Mouse (Mus musculus) gastrocnemius, adult 8-10 months (tissue): Measurements from ENCODE around the gene Vldlr. TPM values are rescaled to one million over a fixed set of nuclear protein-coding genes. Genes with fewer than 3 reads are reported as not detected.

Experiments
- DNase-seq, 2 experiments: peaks; one replicate each; pipeline ENCODE4 v3.0.0; 2022; ENCODE audit warnings: low spot score in 2 of 2
- total RNA-seq, 4 experiments: library from RNA; stranded (reverse); gene quantifications; 2 replicates each; pipeline ENCODE4 v1.2.4; 2022

Gene Vldlr
- 100 to 1,000 TPM in 2 of 4 experiments, 10 to 100 TPM in 2; 67.6 to 124 (median 99.7) TPM for total RNA-seq

DNA sequence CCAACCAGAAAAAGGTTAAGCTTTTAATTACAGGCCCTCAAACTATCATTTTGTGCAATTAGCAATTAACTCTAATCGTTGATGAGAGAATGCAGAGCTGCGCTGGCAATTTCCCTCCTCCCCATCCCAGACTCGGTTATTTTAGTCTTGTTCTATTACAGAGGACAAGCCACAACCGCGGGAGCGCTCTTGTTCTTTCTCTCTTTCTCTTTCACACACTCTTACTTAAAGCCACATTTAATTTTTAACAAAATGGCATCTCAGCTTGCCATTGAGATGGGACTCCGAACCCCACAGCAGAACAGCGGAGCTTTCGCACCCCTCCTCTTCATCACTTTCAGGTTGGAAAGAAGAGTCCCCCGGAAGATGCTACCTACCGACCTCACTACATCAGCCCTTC lies at the start of gene Vldlr:
Gene Vldlr, plus strand, starts transcription at position 167 of the 400 bp plus-strand sequence.
- no peak for DNase-seq

DNA sequence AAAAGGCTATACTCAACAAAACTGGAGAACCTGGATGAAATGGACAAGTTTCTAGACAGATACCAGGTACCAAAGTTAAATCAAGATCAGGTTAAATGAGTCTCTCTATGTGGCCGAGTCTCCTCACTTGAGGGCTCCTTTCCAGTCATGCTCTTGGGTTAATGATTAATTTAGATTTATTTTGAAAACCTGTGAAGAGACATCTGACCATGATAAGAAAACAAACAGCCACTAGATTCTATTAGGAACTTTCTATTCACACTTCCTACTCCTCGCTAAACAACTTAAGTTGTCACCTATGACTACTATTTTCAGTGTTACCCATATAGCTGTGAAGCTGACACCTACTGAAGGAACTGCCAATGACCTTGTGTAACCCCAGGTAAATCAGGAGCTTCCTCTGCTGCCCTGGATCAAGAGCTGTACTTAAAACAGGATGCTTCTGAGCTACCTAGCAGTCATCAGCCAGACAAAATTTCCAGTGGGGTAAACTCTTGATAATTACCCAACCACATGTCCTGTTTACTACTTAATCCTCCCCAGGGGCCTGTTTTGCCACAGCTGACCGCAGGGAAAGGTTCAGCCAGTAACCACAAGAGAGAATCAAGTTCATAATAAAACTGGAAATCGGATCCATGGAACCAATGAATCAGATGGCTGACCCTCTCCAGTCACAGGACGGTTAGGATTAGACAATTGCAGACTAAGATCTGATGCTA lies 48.5 kb upstream of the Vldlr start:
- peak; percentile 14 to 42 for DNase-seq

DNA sequence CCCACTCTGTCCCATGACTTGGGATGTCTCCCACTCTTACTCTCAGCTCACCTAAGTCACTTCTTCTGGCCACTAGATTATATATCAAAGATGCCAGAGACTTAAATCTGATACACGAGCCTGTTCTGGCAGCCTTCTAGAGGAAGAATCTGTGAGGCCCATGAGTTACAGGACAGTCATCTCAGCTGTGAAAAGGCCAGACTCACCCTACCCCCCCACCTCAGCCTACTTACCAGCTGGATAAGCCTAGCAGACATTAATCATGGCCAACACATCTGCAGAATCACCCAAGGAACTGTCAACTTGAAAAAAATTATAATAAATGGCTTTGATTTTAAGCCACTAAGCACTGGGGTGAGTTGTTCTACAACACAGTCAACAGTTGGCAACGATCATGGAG lies 42.4 kb upstream of the Vldlr start:
- DNase-seq = peak; percentile 74 to 83

DNA sequence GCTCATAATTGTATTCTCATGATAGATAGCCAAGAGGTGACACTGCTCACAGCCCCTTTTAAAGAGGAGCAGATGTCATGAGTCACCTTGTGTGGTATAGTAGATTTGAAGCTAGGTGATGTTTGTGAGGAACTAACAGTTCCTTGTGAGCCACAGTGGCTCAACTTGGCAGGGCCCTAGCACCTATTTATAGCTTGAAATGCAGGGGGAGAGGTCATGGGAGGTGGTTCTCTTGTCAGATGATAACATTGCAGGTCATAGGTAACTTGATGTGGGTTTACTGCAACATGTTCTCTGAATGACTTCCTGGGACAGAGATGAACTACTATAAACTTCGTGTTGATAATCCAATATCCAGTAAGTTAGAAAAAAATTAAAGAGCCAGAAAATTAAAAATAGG lies 40.7 kb upstream of the Vldlr start:
- DNase-seq = peak; percentile 45 to 51

DNA sequence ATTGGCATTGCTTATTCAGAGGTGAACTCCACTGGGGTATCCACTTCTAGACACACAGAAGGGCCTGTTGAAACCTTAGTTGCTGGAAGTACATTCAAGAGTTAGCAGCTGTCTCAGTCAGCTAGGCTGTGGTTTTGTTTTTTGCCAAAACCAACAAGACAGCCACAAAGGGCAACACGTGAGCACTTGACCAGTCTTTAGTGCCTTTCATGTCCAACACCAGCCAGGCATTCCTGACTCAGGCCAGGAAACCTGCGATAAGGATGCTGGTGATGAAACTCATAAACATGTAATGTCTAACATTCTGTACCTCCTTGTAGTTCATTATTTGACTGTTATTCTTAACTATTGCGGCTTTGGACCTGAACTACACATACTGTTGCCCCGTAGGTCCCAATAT lies 39.7 kb upstream of the Vldlr start:
- DNase-seq = no peak

DNA sequence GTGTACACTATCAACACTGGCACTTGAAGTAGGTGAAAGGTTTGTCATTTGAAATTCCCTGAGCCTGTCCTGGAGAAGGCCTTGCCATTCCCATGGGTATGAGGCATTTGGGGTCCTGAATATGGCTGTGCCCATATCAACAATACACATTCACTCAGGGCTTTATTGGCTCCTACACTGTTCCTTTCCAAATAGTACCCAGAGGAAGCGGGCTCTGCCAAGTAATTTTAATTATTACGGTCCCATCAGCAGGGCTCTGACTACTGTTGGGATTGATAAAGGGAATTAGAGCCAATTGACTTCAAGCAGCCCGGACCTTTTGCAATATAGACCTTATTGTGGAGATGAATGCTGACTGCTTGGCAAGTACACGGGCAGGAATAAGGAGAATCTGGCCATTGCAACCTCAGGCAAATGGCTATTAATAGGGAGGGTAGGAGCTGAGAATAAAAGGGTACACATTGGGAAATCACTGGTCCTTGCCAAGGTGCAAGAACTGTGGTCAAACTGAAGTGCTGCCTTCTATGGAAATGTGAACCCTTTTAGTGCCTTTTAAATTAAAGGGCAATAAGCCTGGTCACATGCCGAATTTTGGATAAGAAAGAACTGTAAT lies 38.0 kb upstream of the Vldlr start:
- no peak for DNase-seq

DNA sequence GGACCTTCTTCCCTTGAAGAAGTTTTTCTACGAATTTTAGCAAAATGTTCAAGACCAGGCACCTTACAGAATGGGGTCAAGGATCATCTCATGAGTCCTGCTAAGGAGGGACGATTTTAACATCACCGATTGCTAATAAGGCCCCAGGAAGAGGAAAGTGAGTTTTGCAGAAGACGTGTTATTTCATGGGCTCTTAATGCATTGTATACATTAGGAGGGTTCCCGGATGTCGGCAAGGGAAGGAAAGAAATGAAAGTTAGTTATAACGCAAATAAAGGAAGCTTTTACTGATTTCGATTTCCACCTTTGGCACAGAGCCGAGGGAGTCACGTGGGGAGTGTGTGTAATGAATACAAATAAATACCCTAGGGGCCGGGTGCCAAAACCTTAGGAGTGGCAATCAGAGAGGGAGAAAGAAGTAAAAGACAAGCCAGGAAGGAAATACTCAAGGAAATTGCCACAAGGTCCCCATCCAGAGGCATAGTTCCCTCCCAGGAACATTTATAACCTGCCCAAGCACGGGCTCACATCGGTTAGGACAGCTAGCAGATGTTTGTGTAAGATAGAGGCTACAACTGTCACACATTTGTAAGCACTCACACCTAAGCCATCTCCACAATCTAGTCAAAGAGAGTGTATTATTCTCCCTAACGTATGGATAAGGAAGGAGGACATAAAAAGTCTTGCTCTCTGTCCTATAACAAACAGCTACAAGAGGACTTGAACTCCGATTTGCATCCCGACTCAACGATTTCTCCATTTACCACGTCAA lies 35.7 kb upstream of the Vldlr start:
- no peak for DNase-seq

DNA sequence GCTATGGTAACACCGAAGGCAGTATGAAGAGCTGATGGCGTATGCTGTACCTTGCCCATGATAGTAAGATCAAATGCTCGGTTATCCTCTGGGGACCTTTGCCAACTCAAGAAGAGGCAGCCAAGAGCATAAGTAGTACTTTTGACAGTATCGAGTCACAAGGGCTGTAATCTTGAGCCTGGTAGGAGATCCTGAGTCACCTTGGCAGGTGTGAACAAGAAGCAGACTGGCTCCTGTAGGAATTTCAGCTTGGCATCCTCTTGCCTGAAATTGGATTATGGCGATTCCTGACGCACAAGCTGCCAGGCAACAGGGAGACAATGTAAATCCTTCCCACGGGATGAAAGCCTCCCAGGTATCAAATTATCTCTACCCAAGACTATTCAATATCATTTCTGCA lies 32.8 kb upstream of the Vldlr start:
- no peak for DNase-seq

DNA sequence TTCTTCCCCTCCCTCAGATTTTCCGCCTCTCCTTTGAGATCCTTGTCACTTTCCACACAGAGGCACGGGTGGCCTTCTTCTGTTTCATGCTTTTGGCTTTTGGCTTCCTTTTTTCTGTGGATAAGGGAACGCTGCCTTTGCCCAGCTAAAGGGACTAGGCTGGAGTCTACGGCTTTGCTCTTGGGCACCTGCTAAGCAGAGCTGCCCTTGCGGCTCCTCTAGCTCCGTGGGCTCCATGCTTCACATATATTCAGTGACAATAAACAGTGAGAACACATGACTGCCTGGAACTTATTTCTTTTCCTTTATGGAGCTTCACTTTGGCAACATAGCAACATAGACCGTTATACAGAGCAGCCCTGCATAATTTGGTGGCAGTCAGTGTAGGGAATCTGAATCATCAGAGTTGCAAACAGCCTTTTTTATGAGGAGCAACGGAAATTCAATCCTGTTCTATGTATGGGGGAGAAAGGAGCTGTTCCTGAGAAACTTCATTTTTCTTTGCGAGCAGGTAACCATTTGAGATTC lies 12.5 kb upstream of the Vldlr start:
- no peak for DNase-seq

DNA sequence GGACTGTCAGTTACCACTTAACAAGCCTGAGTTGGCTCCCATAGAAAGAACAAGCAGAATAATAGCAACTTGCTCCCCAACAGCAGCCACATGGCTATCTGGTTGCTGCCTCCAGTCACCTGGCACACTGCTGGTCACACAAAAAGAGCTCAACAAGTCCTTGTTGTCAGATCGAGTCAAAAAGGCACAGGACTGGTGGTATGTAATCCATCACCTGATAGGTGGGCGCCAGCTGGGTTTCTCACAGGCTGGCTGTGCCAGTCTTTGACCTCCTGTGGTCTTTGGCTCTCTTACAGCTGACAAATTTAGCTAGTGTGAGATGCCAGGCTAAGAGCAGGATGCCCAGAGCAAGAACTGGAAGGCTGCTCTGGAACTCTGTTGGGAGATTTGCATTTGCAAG lies 5.3 kb upstream of the Vldlr start:
- DNase-seq = no peak

DNA sequence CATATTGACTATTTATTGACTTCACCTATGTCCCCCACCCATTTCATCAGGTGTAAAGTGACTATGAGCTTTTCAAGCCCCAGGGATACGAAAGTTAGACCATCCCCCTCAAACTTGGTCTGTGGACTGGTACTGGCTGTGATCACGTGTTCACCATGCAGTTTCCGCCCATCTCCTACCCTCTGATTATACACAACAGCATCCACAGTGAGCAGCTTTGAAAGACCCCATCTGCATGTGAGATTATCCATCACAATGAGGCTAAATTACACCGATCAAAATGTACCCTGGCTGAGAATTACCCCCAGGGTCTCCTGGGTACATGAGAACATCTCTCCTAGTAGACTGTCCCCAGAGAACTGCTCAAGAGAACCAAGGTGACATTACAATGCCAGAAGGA lies 688 bp upstream of the Vldlr start:
- DNase-seq = no peak

DNA sequence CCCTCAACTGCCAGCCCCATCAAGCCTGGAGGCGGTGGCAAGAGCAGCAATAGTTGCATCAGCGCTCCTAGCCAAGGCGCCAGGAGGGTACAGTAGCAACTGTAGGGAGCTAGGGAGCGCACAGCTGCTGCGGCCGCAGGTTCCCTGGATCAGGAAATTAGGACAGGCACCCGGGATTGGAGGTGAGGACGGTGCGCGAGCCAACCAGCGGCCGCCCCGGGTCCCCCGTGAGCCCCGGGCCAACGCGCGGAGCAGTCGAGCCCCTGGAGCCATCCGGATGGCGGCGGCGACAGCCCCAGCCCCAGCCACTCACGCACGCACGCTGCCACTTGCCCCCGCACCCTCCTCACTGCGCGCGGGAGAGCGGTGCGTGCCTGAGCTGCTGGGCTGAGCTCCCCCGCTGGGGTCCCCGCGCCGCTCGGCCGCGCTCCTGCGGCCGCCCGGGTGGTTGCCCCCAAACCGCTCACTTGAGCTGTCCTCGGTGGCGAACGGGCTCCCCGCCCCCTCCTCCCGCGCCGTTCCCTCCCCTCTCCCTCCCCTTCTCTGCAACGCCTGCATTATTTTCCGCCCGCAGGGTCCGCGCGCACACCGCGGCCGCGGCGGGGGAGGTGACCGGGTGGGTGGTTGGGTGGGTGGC lies 601 bp downstream of the Vldlr start:
- peak; percentile 56 to 69 for DNase-seq

DNA sequence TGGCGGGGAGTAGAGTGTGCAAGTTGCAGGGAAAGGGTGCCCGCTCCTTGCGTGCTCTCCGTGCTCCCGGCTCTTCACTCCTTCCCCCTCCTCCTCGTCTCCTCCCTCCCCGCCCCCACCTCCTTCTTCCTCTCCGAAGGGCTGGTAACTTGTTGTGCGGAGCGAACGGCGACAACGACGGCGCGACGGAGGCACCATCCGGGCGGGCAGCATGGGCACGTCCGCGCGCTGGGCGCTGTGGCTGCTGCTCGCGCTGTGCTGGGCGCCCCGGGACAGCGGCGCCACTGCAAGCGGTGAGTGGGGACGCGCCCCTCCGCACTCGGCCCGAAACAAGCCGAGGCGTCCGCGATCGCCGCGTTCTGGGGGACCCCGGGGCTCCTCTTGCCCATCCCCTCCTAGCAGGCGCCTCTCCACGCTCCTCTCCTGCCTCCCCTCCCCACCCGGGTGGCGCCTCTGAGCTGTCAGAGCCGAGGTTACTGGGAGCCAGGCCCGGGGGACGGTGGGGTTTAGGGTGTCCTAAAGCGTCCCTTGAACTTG lies 1.2 kb downstream of the Vldlr start:
- DNase-seq = peak; percentile 45 to 52

DNA sequence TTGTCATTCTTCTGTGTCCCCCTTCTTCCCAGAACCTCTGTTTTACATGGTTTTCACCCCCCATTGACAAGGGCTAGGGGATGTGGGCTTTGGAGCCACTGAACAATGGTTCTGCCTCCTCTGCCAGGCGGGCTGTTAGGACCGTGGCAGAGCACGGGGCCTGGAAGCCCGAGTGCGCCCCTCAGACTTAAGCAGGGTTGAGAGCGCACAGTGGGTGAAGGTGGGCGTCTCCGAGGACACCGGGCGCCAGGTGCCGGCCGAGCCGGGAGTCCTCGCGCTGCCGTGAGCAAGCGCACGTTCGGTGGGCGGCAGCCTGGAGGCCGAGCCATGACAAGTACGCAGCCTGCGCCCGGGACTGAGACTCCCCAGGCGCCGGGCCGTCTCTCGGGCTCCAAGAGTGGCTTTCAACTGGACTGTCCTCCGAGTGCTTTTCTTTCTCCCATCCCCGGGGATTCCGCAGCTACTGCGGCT lies 1.7 kb downstream of the Vldlr start:
- DNase-seq = no peak

DNA sequence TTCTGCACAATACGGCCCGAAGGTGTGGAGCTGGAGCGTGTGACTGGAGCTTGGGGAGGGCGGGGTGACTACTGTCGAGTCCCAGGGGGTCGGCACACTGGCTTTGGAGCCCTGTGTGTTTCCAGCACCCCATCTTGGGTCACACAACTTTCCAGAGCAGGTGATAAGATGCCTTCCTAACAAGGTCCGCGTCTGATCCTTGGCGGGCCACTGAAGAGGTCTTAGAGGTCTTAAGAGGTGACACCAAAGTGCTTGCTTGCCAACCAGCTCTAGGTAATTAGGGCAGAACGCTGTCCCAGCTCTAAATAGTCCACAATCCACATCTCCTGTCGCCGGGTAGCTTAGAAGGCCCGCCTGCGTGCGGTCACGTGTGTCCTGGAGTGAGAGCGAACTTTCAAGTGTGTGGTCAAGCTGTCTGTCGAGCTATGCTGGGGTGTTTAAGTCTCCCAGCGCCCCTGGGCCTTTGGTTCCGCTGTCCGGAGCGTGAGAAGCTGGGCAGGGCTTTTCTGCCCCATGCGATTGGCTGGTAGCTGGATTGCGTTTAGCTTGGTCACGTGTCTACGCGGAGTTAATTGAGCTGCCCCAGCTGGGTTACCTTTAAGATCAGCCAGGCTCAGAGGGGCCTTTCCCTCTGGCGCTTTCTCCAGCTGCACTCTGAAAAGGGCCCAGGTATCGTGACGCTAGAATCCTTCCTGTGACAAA lies 2.4 kb downstream of the Vldlr start:
- peak; percentile 73 to 81 for DNase-seq

DNA sequence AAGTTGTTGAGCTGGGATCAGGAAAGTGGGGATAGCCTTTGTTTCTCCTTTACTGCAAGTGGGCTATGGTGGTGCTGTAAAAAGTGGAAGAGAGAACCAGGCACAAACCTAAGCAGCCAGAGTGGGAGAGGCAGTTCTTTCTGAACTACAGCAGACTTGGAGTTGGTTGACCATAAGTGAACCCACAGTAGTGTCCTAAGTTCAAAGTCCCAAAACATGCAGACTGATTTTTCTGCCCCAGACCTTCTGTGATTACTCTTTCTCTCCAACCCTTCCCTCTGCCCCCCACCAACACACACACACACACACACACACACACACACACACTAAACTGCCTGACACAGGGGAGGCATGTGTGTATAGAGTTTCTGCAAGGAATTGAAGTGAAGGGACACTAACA lies 3.3 kb downstream of the Vldlr start:
- no peak for DNase-seq

DNA sequence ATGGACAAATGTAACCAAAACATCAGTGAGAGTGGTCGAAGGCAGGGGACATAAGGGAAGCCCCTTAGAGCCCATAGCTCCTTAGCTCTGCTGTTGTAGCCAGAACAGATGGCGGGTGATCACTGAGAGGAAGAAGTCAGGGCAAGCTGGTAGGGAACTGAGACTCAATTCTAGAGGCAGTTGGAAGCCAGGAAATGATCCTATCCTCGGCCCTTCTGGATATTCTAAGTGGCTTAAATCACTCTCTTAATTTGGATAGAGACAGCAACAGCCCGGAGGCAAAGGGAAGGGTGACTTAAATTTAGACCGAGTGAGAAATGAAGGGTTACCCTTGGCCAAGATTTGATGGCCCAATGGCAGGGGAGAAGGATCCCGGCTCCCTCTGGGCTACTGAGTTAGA lies 6.8 kb downstream of the Vldlr start:
- peak; percentile 32 to 40 for DNase-seq

DNA sequence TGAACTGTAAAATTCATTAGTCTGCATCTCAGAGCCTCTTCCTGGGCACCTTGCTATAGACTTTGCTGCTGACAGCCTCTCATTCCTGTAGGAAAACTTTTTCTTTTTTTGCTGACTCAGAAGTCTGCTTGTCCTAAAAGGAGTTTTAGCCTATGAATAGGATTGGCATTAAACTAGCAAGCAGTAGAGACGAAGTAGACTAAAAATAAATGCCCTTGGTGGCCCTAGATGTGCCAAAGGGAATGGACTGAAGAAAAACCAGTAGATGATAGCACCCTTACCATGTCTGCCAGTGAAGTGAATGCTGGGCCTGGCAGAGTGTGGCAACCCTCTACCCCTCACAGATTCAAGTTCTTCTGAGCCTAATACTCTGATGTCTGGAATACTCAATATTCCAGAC lies 8.1 kb downstream of the Vldlr start:
- DNase-seq = no peak

DNA sequence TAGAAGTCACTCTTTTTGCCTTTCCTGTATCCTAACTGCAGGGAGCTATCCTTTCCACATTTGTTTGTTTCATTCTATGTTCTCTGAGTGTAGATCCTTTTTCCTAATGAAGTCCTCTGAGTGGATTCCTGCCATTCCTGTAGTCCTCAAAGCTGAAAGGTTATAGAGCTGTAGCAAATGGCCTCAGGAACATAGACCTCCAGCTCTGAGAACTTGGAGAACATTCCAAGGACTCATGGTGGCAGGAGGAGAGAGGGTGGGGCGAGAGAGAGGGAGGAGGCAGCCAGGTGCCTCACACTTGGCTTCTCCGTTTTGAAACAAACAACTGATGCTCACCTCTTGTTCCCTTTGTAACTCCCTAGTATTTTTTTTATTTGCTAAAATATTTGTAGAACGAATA lies 10.3 kb downstream of the Vldlr start:
- no peak for DNase-seq

DNA sequence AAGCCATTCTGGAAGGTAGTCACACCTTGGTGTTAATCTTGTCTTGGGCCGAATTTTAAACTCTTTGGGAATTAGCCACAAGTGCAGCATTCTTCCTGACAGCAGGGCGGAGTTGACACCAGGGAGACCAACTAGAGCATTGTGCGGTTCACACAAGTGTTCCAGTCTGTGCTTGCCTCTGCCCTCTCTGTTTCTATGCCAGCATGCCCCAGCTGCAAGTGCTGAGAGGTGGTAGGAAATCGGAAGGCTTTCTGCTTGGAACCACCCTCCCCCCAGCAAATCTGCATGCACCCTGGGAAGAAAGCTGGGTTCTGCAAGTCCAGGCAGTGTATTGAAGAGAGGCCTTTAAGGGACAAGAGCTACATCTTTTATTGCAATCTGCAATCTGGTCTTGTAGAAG lies 10.8 kb downstream of the Vldlr start:
- DNase-seq = no peak

DNA sequence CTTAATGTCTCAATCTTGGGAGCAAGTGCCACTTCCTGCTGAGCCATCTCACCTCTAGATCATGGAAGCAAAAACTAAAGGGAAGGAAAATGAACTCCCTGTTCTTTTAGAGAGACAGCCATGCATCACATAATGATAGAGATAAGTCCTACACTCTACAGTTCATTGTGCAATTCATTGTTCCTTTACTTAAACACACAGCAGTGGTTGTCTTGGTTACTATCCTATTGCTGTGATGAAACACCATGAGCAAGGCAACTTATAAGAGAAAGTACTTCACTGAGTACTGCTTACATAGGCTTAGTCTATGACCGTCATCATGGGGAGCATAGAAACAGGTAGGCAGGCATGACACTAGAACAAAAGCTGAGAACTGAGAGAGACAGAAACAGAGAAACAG lies 12.0 kb downstream of the Vldlr start:
- DNase-seq = no peak
